Mouse (Mus musculus): Measurements from ENCODE around the gene 2310061I04Rik.

- no peak for TF ChIP-seq CTCF (IDR thresholded peaks at IDR 0.05; ENCODE audit: extremely low read depth, insufficient read depth, low read length)
- TF ChIP-seq POLR2A (IDR thresholded peaks at IDR 0.05; ENCODE audit: extremely low read depth, insufficient read depth, low read length), result no peak
Observed at GRCm38 (mm10) chr17:35914975-35915374, 17.7 kb upstream of the 2310061I04Rik start.
